Mouse (Mus musculus) midbrain, embryonic 11.5 days (tissue): Measurements from ENCODE around the gene Grik5. TPM values are rescaled to one million over a fixed set of nuclear protein-coding genes. Genes with fewer than 3 reads are reported as not detected.

Source experiments
- microRNA-seq: library from miRNA; unstranded; fragments of <30 nt; microRNA quantifications from one replicate; pipeline ENCODE4, GENCODE M21; 2017
- polyA plus RNA-seq: library from polyadenylated mRNA; unstranded; fragments of >200 nt; fragmentation: Nextera tagmentation; extraction: Ambion mirVana; gene quantifications from 2 replicates; pipeline ENCODE4 v1.2.1, GENCODE M21; 2014

The Grik5 gene
- polyA plus RNA-seq, 1 experiment from 2014 or later: 9.3 TPM

Small RNA genes within 50 kb of the gene (microRNA-seq; reads per million reads assigned to microRNA genes)
- gene Mir6537 (1.3 reads per million), gene Mir7046 (not detected), gene Mir7047 (not detected)

Other genes with a start within 250 kb of the Grik5 start
- gene Gm9844, start 210.1 kb downstream of the Grik5 start, polyA plus RNA-seq: 19.9 and 20.6 TPM in 2 replicates
- not detected in 2 replicates for gene Lypd4, start 202.4 kb downstream of the Grik5 start, polyA plus RNA-seq
- gene Dmrtc2, start 202.3 kb downstream of the Grik5 start, polyA plus RNA-seq: not detected in 2 replicates
- 1,753 and 1,929 TPM in 2 replicates for gene Rps19, start 188.0 kb downstream of the Grik5 start, polyA plus RNA-seq
- gene Cd79a, start 175.0 kb downstream of the Grik5 start, polyA plus RNA-seq: 0.12 and 0.14 TPM in 2 replicates
- 37.7 and 38.1 TPM in 2 replicates for gene Arhgef1, start 169.4 kb downstream of the Grik5 start, polyA plus RNA-seq
- 2.0 and 2.2 TPM in 2 replicates for gene Gm4881, start 127.9 kb downstream of the Grik5 start, polyA plus RNA-seq
- gene Rabac1, start 99.6 kb downstream of the Grik5 start, polyA plus RNA-seq: 108 and 110 TPM in 2 replicates
- 34.4 and 36.0 TPM in 2 replicates for gene Atp1a3, start 66.4 kb downstream of the Grik5 start, polyA plus RNA-seq
- 20.3 and 22.9 TPM in 2 replicates for gene Zfp574, start 221 bp upstream of the Grik5 start, polyA plus RNA-seq
- 26.6 and 31.3 TPM in 2 replicates for gene Pou2f2, start 107.4 kb upstream of the Grik5 start, polyA plus RNA-seq
- gene Dedd2, start 148.3 kb upstream of the Grik5 start, polyA plus RNA-seq: 6.9 and 7.7 TPM in 2 replicates
- 2.7 and 3.2 TPM in 2 replicates for gene Zfp526, start 149.1 kb upstream of the Grik5 start, polyA plus RNA-seq
- 12.8 and 14.6 TPM in 2 replicates for gene Gsk3a, start 165.5 kb upstream of the Grik5 start, polyA plus RNA-seq
- gene Erf, start 178.4 kb upstream of the Grik5 start, polyA plus RNA-seq: 11.7 and 13.9 TPM in 2 replicates
- gene Cic, start 195.4 kb upstream of the Grik5 start, polyA plus RNA-seq: 25.5 and 29.7 TPM in 2 replicates
- gene Pafah1b3, start 225.6 kb upstream of the Grik5 start, polyA plus RNA-seq: 306 and 332 TPM in 2 replicates
- gene Prr19, start 229.1 kb upstream of the Grik5 start, polyA plus RNA-seq: 1.1 and 1.2 TPM in 2 replicates
- gene Tmem145, start 233.8 kb upstream of the Grik5 start, polyA plus RNA-seq: 7.2 and 7.7 TPM in 2 replicates
- gene Megf8, start 244.8 kb upstream of the Grik5 start, polyA plus RNA-seq: 9.1 and 10.3 TPM in 2 replicates